Mouse (Mus musculus): ENCODE data around the gene Nmrk1.
"Not testable (repeated sequence)": the region's sequence is repeated elsewhere in the genome, so short reads cannot be mapped to it uniquely, and the experiment has no call there.

The Nmrk1 gene

DNA sequence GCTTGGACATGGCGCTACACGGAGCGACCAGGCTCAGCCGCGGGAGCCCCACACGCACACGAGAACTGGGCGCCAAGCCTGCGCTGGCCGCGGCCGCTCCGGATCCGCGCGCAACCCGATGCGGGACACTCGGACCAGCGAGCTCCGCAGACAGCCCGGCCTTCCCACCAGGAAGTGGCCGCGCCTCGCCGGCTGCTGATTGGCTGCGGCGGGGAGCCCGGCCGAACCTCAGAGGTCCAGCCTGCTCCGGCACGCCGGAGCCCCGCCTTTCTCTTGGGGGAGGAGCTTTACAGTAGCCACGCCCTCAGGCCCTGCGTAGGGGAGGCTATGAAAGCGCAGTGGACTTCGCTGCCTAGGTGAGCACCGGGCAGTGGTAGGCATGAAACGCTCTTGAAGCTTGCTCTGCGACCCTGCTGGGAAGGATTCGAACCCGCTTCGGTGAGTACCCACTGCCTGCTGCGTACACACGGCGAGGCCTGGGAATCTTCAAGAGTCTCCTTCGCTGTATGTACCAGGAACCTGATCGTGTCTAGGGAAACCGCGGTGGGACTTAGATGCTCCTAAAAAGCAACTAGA lies at the start of gene Nmrk1, which contains the start of gene Ostf1:
Nmrk1 (plus strand) TSS at position 307 of the 576 bp plus-strand sequence.
Ostf1 (minus strand) TSS at position 180 of the 576 bp plus-strand sequence.
- peak; percentile 91 to 93 for DNase-seq (ENCODE audit: low spot score in 2 of 2)

DNA sequence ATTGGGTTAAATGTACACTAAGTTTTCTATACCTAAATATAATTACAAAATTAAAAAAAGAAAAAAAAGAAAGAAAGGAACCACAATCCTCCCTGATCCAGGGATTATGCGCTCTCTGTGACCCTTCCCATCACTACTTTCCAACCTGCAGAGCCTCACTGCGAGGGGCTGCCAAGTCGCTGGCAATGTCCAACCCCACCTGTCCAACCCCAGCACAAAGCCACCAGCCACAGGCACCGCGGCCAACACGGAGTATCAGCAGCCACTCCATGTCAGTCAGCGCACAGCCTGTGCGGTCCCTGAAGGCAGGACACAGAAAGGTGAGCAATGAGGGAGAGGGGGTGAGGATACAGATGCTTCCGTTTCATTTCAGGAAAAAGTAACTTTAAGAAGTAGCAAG lies 49.5 kb upstream of the Nmrk1 start:
- no peak for DNase-seq (ENCODE audit: low spot score in 2 of 2)

DNA sequence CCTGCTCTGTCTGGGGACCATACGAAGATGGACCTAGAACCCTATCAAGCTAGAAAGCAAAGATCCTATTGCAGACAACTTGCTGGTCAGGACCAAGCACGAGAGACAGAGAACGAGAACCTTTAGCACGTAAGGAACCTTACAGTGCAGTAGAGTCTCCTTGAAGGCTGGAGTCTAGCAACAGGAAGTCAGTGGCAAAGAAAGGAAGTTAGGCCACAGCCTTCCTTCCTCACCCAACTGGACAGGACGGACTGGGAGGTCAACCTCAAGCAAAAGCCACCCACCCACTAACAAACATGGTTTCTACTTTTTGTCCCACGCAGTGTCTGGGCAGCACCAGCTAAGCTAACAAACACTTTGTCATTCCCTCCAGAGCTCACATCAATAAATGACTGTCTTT lies 48.9 kb upstream of the Nmrk1 start:
- DNase-seq (ENCODE audit: low spot score in 2 of 2), result no peak

DNA sequence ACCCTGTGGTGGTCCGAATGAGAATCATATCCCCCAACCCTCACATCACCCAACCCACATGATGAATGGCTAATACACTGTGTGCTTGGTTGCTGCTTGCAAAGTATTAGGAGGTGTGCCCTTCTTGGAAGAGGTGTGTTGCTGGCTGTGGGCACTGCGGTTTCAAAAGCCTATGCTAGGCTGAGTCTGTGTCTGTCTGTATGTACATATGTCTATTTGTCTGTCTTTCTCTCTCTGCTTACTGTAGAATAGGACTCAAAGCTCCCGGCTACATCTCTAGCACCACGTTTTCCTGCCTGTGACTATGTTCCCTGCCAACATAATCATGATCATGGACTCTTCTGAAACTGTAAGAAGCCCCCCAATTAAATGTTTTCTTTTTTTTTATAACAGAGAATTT lies 48.0 kb upstream of the Nmrk1 start:
- no peak for DNase-seq (ENCODE audit: low spot score in 2 of 2)

DNA sequence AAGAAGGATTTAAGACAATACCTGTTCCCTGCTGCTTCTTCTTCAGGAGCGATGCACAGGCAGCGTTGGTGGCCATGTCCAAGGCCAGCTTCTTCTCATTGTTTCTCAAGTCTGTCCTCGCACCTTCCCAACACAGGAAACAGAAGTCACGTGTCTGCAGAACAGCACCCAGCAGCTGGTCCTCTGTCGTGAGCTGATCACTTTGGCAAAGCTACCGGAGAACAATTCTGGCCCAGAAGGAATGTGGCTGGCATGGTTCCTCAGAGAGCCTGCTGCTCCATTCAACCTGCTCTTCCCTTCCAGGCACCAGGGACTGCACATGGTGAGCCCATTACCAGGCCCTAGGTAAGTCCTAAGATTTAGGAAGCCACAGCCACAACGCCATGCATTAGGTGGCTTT lies 47.1 kb upstream of the Nmrk1 start:
- DNase-seq (ENCODE audit: low spot score in 2 of 2), result no peak

DNA sequence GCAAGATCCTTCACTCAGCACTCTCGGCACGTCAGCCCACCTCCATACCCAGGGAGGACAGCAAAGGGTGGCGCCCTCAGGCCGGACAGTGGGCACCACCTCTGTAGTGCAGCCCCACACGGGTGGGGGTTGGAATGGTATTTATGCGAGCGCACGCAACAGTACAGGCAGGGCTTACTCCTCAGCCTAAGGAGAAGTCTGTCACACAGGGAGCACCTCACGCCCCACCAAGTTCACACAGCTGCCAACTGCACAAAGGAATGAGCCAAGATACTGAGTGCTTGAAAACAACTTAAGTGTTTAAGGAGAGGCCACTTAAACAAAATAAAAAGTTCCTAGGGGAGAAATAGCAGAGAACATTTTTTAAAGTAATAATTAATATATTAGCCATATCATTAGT lies 44.6 kb upstream of the Nmrk1 start:
- no peak for DNase-seq (ENCODE audit: low spot score in 2 of 2)

DNA sequence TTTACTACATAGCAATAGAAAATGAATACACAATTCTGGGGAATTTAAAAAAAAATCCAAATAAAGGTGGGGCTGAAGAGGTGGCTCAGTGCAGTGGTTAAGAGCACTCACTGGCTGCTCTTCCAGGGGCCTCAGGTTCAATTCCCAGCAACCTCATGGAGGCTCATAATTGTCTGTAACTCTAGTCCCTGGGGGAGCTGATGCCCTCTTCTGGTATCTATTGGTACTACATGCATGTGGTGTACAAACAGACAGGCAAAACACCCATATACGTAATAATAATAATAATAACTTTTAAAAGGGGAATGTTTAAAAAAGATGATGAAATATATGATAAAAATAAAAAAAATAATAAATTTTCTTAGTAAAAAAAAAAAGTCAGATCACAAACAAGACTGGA lies 43.5 kb upstream of the Nmrk1 start:
- no peak for DNase-seq (ENCODE audit: low spot score in 2 of 2)

DNA sequence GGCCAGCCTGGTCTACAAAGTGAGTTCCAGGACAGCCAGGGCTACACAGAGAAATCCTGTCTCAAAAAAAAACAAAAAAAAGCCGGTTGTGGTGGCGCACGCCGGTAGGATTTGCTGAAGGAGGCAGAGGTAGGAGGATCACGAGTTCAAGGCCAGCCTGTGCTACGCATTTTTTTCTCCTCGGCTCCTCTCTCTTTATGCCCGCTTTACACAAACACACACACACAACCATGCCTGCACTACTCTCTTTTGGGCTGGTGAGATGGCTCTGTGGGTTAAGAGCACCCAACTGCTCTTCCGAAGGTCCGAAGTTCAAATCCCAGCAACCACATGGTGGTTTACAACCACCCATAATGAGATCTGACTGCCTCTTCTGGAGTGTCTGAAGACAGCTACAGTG lies 42.9 kb upstream of the Nmrk1 start:
- not testable (repeated sequence) for DNase-seq (ENCODE audit: low spot score in 2 of 2)

DNA sequence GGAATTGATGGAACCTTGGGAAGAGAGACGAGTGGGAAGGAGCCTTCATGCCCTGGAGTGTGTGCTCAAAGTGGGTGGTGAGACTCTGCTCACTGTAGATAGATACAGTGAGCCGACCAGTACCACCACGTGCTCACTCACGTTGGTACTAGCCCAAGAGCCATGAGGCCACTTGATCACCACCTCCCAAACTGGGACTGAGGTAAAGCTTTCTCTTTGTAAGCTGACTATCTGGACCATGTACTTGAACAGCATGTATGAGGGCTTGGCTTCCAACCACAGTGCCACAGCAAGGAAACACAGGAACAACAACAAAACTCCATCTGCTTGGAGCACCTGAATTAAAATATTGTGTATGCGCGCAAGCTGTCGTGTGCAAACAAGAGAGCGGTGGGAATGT lies 42.5 kb upstream of the Nmrk1 start:
- DNase-seq (ENCODE audit: low spot score in 2 of 2), result no peak

DNA sequence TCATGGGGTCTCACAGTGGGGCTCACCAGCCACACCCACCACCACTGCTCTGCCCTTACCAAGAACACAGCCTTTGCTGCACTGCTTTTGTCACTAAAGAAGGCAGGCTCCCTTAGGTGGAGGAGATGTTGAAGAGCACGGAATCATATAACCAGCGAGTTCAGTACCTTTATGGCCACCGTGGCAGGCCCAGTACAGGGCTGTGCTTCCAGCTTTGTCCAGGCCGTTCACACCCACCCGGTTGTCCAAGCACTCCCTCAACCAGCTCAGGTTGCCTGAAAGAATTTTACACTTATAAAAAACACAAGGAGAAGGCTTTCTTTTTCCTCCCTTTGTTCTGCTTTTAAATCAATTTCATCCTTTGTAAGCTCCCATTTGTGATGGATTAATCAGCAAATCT lies 41.5 kb upstream of the Nmrk1 start:
- DNase-seq (ENCODE audit: low spot score in 2 of 2), result no peak

DNA sequence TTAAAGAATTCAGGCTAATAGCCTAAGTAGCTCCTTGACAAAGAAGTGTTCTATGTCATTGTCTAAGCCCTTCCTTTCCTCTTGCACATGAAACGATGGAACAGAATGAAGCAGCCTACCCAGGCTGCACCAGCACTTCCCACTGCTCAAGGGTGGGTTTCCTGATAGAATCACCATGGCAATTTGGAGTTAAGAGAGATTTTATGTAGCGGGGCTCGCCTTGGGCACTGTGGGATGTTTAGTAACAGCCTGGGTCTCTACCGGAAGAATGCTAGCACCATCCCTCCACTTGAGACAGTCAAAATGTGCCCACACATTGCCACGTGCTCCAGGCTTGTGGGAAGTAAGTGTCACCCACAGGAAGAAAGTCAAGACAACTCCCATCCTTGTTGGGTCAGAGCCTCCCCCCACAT lies 40.8 kb upstream of the Nmrk1 start:
- no peak for DNase-seq (ENCODE audit: low spot score in 2 of 2)

DNA sequence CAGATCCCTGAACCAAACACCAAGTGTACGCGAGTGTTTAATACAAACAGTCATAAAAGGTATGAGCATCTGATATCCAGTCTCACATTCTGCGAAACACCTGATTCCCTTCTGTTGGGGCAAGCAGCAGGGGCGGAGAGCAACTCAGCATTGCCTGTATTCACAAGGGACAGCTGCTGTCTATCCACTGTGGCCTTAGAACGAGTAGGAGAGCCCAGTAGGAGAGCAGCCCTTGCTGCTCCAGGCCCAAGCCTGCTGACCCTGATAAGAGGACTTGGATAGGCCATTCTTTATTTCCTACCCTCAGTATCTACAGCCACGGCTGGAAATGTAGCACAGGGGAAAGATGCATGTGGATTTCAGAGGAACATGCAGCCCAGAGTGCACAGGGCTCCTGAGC lies 38.8 kb upstream of the Nmrk1 start:
- no peak for DNase-seq (ENCODE audit: low spot score in 2 of 2)

DNA sequence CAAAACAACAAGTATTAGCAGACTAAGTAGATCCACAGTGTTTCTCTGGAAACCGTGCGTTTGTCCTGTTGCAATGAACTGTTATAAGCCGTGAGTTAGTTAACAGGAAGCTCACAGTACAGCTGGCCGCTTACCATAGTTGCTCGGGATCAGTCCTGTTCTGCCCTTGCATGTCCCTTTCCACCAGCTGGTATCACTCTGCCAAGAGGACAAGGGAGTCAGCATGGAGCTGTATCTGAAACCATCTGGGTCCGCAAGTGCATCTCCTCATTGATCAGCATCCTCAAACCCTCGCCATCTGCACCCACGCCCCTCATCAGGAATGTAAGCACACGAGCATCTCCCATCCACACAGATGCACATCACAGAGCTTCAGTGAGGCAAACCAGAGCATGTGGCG lies 38.0 kb upstream of the Nmrk1 start:
- no peak for DNase-seq (ENCODE audit: low spot score in 2 of 2)

DNA sequence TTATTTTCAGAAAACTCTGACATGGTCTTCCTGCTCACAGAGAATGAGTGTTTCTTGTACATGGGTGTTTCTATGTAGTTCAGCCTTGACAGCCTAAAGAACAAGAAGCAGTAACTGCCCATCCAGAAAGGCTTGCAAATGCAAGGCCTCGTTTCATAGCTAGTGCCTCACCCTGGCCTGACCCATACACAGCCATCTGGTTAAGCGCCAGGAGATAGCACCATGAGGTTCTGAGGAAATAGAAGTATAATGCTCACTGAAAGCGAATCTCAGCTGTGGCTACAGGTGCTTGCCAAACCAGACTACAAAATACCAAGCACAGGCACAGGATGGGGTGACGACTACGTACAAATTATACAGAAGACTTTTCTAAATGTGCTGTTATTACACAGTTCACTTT lies 34.9 kb upstream of the Nmrk1 start:
- DNase-seq (ENCODE audit: low spot score in 2 of 2), result no peak

DNA sequence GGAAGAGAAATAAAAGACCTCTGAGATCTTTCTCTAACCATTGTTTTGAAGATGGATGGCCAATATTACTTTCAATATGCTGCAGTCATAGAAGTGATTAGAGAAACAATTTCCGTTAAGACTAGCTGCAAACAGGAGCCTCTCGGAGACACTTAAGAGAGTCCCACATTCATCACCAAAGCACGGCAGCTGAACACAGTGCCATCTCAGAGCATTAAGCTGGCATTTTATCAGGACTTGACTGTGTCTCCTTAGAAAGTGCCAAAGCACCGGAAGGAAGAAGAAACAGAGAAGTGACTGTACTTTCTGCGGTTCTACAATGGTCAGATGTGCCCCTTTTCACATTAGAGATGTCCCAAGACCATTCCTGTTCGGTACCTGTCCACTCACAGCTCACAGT lies 34.0 kb upstream of the Nmrk1 start:
- DNase-seq (ENCODE audit: low spot score in 2 of 2), result no peak

DNA sequence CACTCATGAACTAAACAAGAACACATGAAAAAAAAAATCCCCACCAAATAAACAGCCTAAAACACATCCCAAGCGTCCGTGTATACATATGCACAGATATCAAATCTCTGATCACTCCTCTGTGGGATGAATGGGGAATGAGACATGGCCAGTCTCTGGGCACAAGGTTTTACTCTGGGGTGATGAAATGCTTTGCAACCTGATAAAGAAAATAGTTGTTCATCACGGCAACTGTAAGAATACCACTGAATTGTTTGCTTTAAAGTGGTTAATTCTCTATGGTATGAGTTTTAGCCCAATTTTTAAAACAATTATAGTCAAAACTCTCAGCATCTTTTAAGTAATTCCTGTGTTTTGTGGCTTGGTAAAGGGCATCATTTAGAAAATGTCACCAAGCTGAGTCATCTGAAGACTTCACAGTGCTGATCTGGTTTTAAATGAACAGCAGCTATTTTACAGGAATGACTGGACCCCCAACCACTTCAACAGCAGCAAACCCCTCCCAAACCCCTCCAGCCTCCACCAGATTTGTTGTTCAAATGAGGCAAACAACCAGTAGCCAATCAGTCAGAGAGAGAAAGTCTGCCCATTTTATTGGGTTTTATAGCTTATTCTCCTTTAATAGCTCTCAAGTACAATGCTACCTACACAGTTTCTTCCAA lies 33.4 kb upstream of the Nmrk1 start:
- no peak for DNase-seq (ENCODE audit: low spot score in 2 of 2)

DNA sequence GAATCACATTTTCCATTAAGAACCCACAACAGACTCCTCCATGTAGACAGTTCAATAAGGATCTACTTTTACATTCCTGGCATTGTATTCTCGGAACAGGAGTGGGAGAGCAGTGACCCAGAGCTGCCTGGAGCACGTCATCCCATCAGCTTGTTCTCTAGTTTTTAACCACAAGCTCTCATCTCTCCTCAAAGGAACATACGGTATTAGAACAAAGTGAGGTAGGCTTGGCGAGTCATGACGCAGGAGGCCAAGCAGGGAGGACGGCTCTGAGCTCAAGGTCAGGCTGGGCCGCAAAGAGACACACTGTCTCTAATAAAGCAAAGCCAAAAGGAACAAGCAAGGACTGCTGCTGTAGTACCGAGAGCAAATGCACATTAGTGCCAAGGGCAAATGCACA lies 32.7 kb upstream of the Nmrk1 start:
- no peak for DNase-seq (ENCODE audit: low spot score in 2 of 2)

DNA sequence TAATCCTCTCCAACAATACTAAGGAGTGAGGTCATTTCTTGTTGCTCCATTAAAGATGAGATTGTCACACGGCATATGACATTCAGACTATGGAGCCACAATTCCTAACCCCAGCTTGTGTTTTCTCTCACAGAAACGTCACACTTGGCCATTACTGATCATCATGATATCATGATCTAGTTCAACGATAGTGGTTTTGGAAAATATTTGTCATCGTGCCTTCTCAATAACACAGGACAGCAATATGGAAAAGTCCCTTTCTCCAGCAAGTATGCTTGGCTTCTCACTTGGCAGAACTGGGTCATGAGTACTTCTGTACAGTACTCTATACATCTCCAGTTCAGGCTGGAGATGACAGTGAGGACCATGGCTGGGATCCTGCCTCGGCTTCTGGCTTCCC lies 32.1 kb upstream of the Nmrk1 start:
- no peak for DNase-seq (ENCODE audit: low spot score in 2 of 2)

DNA sequence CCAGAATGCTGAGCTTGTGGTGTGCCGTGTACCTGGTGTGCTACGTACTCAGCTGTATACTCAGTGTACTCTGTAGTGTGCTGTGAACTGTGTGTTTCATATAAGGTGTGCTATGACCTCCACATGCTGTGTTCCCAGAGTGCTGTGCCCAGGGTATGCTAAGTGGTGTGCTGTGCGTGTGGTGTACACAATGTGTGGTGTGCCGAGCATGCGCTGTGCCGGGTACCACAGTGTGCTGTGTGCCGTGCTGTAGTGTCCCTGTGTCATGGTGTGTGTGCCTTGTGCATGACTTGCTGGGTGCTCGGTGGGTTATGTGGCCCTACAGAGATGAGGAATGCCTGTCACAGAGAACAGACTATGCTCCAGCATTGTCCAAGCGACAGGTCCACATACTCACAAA lies 31.1 kb upstream of the Nmrk1 start:
- DNase-seq (ENCODE audit: low spot score in 2 of 2), result no peak

DNA sequence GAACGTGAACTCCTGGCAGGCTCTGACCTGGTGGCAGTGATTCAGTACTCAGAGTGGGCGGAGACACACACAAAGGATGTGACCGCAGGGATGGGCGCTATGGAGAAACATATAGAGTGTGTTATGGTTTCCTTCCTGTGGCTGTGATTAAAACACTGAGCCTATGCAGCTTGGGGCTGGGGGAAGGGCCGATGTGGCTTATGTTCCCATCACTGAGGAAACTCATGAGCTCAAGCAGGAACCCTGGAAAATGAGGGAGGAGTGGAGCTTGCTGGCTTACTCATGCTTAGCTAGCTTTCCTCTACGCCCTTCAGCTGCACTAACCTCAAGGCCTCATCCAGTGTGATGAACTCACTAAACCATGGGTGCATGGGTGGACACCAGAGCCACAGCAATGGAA lies 28.7 kb upstream of the Nmrk1 start:
- DNase-seq (ENCODE audit: low spot score in 2 of 2), result no peak

DNA sequence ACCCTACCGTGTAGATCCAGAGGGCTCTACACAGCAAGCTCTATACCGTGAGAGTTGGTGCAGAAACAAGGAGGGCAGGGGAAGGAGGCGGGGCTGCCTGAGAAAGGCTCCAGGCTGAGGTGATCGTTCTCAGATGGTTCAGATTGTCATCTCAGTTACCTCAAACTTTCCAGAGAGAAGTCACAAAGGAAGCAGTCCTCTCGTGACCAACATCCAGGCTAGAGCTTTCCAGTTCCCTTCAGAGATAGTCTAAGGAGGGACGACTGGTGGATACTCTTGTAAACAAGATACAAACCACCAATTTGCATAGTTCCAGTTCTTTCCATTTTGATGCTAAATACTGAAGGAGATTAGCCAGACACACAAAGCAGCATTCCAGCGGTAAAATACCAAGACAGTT lies 23.8 kb upstream of the Nmrk1 start:
- DNase-seq (ENCODE audit: low spot score in 2 of 2), result no peak

DNA sequence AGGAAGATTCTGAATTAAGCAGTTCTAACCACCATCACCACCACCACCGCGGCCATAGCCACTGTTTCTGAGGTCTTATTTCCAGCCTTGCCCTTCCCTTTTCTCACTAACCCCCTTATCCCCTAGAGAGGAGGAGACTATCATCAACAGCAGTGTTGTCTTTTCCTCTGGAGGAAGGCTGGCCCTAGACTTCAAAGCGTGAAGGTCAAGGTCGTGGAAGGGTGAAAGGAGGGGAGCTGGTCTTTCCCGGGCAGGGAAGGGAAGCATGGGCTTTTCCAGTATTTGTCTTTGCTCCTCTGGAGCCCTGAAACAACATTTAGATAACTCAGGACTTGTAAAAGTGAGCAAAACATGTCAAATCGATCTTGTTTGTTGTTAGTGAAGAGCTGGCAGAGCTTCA lies 22.8 kb upstream of the Nmrk1 start:
- no peak for DNase-seq (ENCODE audit: low spot score in 2 of 2)

DNA sequence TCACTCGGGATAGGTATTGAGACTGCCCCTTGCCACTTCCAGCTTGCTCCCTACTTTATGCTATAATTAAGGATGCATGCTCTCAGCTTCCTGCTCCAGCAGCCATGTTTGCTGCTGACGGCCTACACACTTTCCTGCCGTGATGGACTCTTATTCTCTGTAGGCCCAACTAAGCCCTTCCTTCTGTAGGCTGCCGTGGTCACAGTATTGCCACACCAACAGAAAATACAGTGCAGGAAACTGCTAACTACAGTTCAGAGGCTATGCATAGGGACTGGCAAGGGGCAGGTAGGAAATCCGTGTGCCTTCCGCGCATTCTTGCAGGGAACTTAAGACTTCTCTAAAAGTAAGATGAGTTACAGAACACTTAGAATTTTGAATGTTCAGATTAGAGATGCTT lies 17.4 kb upstream of the Nmrk1 start:
- no peak for DNase-seq (ENCODE audit: low spot score in 2 of 2)

DNA sequence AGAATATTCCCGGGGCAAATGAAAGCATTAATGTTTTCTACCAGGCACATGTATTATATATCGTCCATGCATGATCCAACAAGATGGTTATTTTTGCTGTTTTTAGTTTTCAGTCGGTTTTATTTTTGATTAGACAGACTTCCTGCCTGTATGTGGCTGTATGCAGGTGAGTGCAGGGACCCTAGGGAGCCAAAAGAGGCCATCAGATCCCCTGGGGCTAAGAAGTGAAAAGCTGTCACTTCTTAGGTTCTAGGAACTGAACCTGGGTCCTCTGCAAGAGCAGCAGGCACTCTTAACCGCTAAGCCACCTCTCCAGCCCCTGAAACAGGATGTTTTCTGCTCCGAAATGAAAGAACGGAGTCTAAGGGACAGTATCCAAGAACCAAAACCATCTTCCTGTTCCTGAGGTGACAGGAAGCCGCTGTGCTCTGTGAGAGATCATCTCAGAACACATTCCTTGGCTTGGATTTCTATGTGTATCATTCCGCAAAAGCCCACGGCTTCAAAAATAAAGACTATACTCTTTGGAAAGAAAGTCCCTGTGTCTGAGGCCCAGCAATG lies 16.0 kb upstream of the Nmrk1 start:
- DNase-seq (ENCODE audit: low spot score in 2 of 2), result no peak

Data from right cerebral cortex, adult 2 months (tissue).